20 mouse cellular contexts compared by ENCODE assay signal in the genomic region with DNA sequence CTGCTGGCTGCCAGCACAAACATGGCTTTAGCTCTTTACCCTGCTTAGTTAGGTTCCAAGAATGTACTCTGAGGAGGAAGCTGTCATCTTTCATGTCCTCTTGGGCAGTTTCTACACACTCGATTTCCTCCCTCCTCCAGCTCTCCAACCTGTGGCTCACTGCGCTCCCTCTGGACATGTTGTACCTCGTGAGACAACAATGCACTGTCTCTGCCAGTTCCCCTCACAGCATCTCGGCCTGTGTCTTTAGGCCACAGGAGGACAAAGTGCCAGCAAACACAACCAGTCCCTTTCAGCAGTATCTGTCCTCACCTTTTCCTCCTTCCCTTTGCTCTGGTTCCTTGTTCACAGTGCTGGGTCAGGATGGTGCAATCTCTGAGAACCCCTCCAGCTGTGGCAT. TPM values are rescaled to one million over a fixed set of nuclear protein-coding genes. Genes with fewer than 3 reads are reported as not detected.
A peak's percentile ranks its signal among the peaks of the same experiment; 100 is the strongest.
DNase-seq lines count a peak whose midpoint lies in the region; ATAC-seq and TF ChIP-seq lines count a peak whose summit lies in the region.
"Had no signal": no experiment of that assay in that cellular context is flagged by ENCODE, and none has a peak within 500 bp of the region (broad histone marks: within the 10 kb centered on the region; RNA-seq: fewer than 3 reads in every experiment).

No protein-coding gene starts in this region.

- H3K27ac ChIP-seq in heart, postnatal 0 days (ENCODE audit: low read depth), result peak overlapping the region; percentile 81
- H3K27ac ChIP-seq in heart, embryonic 11.5 days (ENCODE audit: low read depth, low read length), result no peak overlapping the region
- H3K27ac ChIP-seq in lung, postnatal 0 days (ENCODE audit: low read length), result peak overlapping the region; percentile 39
- H3K27ac ChIP-seq in intestine, embryonic 15.5 days, result no peak overlapping the region
- H3K27ac ChIP-seq: forebrain, embryonic 12.5 days; hindbrain, embryonic 12.5 days; limb, embryonic 15.5 days; midbrain, embryonic 12.5 days; neural tube, embryonic 13.5 days; stomach, embryonic 15.5 days had no signal

- no peak for TF ChIP-seq EP300 in heart, postnatal 0 days (IDR thresholded peaks at IDR 0.05; ENCODE audit: low read depth)
- TF ChIP-seq EP300 in lung, postnatal 0 days (IDR thresholded peaks at IDR 0.05), result no peak

- H3K9ac ChIP-seq in heart, postnatal 0 days (replicated peaks; ENCODE audit: low read depth, low read length), result no peak overlapping the region
- H3K9ac ChIP-seq in heart, embryonic 11.5 days (ENCODE audit: low read depth, low read length), result no peak overlapping the region
- no peak overlapping the region for H3K9ac ChIP-seq in lung, postnatal 0 days (replicated peaks; ENCODE audit: low read depth)
- H3K9ac ChIP-seq in intestine, embryonic 15.5 days, result no peak overlapping the region
- H3K9ac ChIP-seq: forebrain, embryonic 12.5 days; hindbrain, embryonic 12.5 days; limb, embryonic 15.5 days; midbrain, embryonic 12.5 days; neural tube, embryonic 13.5 days; stomach, embryonic 15.5 days had no signal

- peaks cover 7% of the 10 kb centered on the region for H3K4me1 ChIP-seq in heart, postnatal 0 days (ENCODE audit: control insufficient read depth, insufficient read depth)
- H3K4me1 ChIP-seq in heart, embryonic 11.5 days (ENCODE audit: control insufficient read depth, insufficient read depth, low read length), result peaks cover 5% of the 10 kb centered on the region; the same call in 1 of the 2 replicates
- H3K4me1 ChIP-seq in lung, postnatal 0 days (ENCODE audit: insufficient read depth, low read depth, low read length), result peaks cover 4% of the 10 kb centered on the region; the same call in 1 of the 2 replicates
- H3K4me1 ChIP-seq in intestine, embryonic 15.5 days (replicated peaks), result no peaks in the 10 kb centered on the region
- H3K4me1 ChIP-seq: forebrain, embryonic 12.5 days; midbrain, embryonic 12.5 days; neural tube, embryonic 13.5 days had no signal

- no peaks in the 10 kb centered on the region for H3K9me3 ChIP-seq in heart, postnatal 0 days (replicated peaks; ENCODE audit: control insufficient read depth, low read length)
- H3K9me3 ChIP-seq in heart, embryonic 11.5 days (replicated peaks; ENCODE audit: control insufficient read depth, low read length), result no peaks in the 10 kb centered on the region
- no peaks in the 10 kb centered on the region for H3K9me3 ChIP-seq in lung, postnatal 0 days (ENCODE audit: low read length)
- H3K9me3 ChIP-seq in intestine, embryonic 15.5 days, result no peaks in the 10 kb centered on the region
- H3K9me3 ChIP-seq: forebrain, embryonic 12.5 days; hindbrain, embryonic 12.5 days; limb, embryonic 15.5 days; midbrain, embryonic 12.5 days; stomach, embryonic 15.5 days had no signal

- no peaks in the 10 kb centered on the region for H3K27me3 ChIP-seq in heart, postnatal 0 days (ENCODE audit: control insufficient read depth, insufficient read depth, low read length)
- H3K27me3 ChIP-seq in heart, embryonic 11.5 days (ENCODE audit: control insufficient read depth, insufficient read depth, low read length), result no peaks in the 10 kb centered on the region
- no peaks in the 10 kb centered on the region for H3K27me3 ChIP-seq in lung, postnatal 0 days (replicated peaks; ENCODE audit: insufficient read depth, low read length)
- H3K27me3 ChIP-seq in intestine, embryonic 15.5 days (replicated peaks), result no peaks in the 10 kb centered on the region
- H3K27me3 ChIP-seq: forebrain, embryonic 12.5 days; hindbrain, embryonic 12.5 days; limb, embryonic 15.5 days; midbrain, embryonic 12.5 days; neural tube, embryonic 13.5 days; stomach, embryonic 15.5 days had no signal

- H3K4me2 ChIP-seq in heart, postnatal 0 days (ENCODE audit: low read depth, low read length), result no peak overlapping the region
- H3K4me2 ChIP-seq in heart, embryonic 11.5 days, result no peak overlapping the region
- no peak overlapping the region for H3K4me2 ChIP-seq in lung, postnatal 0 days (replicated peaks; ENCODE audit: low read depth, low read length)
- no peak overlapping the region for H3K4me2 ChIP-seq in intestine, embryonic 15.5 days (replicated peaks)
- H3K4me2 ChIP-seq: forebrain, embryonic 12.5 days; hindbrain, embryonic 12.5 days; limb, embryonic 15.5 days; midbrain, embryonic 12.5 days; neural tube, embryonic 13.5 days; stomach, embryonic 15.5 days had no signal

- peak; percentile 16; the same call in 1 of the 2 replicates for ATAC-seq in cerebellum, adult (ENCODE audit: insufficient number of reproducible peaks, low FRiP score, low TSS enrichment)
- no peak for ATAC-seq in heart, postnatal 0 days (ENCODE audit: insufficient read depth, low read depth)
- ATAC-seq in heart, embryonic 11.5 days (replicated peaks; ENCODE audit: insufficient number of reproducible peaks, low FRiP score, low TSS enrichment), result no peak
- no peak for ATAC-seq in lung, postnatal 0 days
- ATAC-seq in intestine, embryonic 15.5 days, result no peak
- ATAC-seq: intestine, postnatal 0 days had no signal

- H3K4me3 ChIP-seq in heart, postnatal 0 days (ENCODE audit: low read depth, low read length), result no peak overlapping the region
- H3K4me3 ChIP-seq in heart, embryonic 11.5 days (ENCODE audit: low read depth, low read length), result no peak overlapping the region
- no peak overlapping the region for H3K4me3 ChIP-seq in lung, postnatal 0 days (ENCODE audit: low read depth, low read length)
- H3K4me3 ChIP-seq in intestine, embryonic 15.5 days (replicated peaks), result no peak overlapping the region
- H3K4me3 ChIP-seq: forebrain, embryonic 12.5 days; hindbrain, embryonic 12.5 days; limb, embryonic 15.5 days; midbrain, embryonic 12.5 days; neural tube, embryonic 13.5 days; stomach, embryonic 15.5 days had no signal

- TF ChIP-seq CTCF in heart, postnatal 0 days (IDR thresholded peaks at IDR 0.05; ENCODE audit: low read depth), result peak; percentile 23; the same call in 1 of the 2 replicates
- peak; percentile 38 for TF ChIP-seq CTCF in lung, postnatal 0 days (IDR thresholded peaks at IDR 0.05)

- no peak for DNase-seq in cerebellum, postnatal 4 days (ENCODE audit: low spot score in 2 of 2)
- DNase-seq in heart, postnatal 0 days (ENCODE audit: low spot score), result peak; percentile 26
- peak; percentile 25 for DNase-seq in lung, postnatal 0 days (ENCODE audit: low spot score)
- no peak for DNase-seq in lung, postnatal 4 days
- no peak for DNase-seq in cerebellum, postnatal 14 days
- DNase-seq: cerebellum, adult 9-11 months; gastrocnemius, postnatal 36 days; kidney, postnatal 4 days; right cerebral cortex, postnatal 14 days; thymus, postnatal 36 days had no signal

- H3K36me3 ChIP-seq in heart, postnatal 0 days (replicated peaks; ENCODE audit: control insufficient read depth, insufficient read depth, low read length), result peaks cover 72% of the 10 kb centered on the region
- peaks cover 32% of the 10 kb centered on the region for H3K36me3 ChIP-seq in heart, embryonic 11.5 days (ENCODE audit: control insufficient read depth, insufficient read depth, low read length)
- H3K36me3 ChIP-seq in lung, postnatal 0 days (ENCODE audit: insufficient read depth, low read length), result peaks cover 25% of the 10 kb centered on the region
- H3K36me3 ChIP-seq in intestine, embryonic 15.5 days, result peaks cover 55% of the 10 kb centered on the region

- 52% methylated on average over 4 of the region's 4 CpGs for WGBS in heart, postnatal 0 days
- WGBS in heart, embryonic 11.5 days (ENCODE audit: insufficient replicate concordance), result 79% methylated on average over 4 of the region's 4 CpGs
- 58% methylated on average over 4 of the region's 4 CpGs for WGBS in lung, postnatal 0 days
- 77% methylated on average over 4 of the region's 4 CpGs for WGBS in intestine, embryonic 15.5 days

RNA-seq across cellular contexts. Expression of a gene that starts 59.9 kb away (rescaled TPM):
- total RNA-seq in heart, postnatal 0 days (2014; rRNA removed; ENCODE audit: low replicate concordance), result 16.6 and 19.1 TPM in 2 replicates
- 50.7 and 53.6 TPM in 2 replicates for polyA plus RNA-seq in heart, postnatal 0 days (2015; fragmentation: Nextera tagmentation; extraction: Ambion mirVana)
- 100 and 126 TPM in 2 replicates for polyA plus RNA-seq in heart, embryonic 11.5 days (2014; fragmentation: Nextera tagmentation; extraction: Ambion mirVana)
- 95.5 and 96.2 TPM in 2 replicates for polyA plus RNA-seq in lung, postnatal 0 days (2015; fragmentation: Nextera tagmentation; extraction: Ambion mirVana)
- polyA plus RNA-seq in intestine, embryonic 15.5 days (2015; fragmentation: Nextera tagmentation; extraction: Ambion mirVana), result 138 and 145 TPM in 2 replicates

Comparison
In these comparisons a context has a peak if more than half of its experiments do, and no peak if none do; other contexts are left out.
1. DNase-seq: peak in heart, postnatal 0 days (single experiment) and lung, postnatal 0 days (single experiment); none in cerebellum, postnatal 4 days (0 of 2), lung, postnatal 4 days (0 of 2) and cerebellum, postnatal 14 days (0 of 2).
2. H3K27ac ChIP-seq: peak in heart, postnatal 0 days (single experiment) and lung, postnatal 0 days (single experiment); none in heart, embryonic 11.5 days (single experiment) and intestine, embryonic 15.5 days (single experiment).